Mouse (Mus musculus) small intestine, adult 2 months (tissue): ENCODE measurements around the gene Hivep1.

ENCODE experiments used
- CTCF ChIP-seq: fragments of 200-500 bp; IDR thresholded peaks from 2 replicates; pipeline ENCODE4 v1.5.1; 2012; ENCODE audit warnings: low read depth, mild to moderate bottlenecking, control low read depth, inconsistent platforms, low read length, moderate library complexity, mixed read lengths; ENCODE audit not compliant: insufficient replicate concordance, insufficient read length; ENCODE audit errors: extremely low read depth
- POLR2A ChIP-seq: fragments of 200-500 bp; IDR thresholded peaks from 2 replicates; pipeline ENCODE4 v1.6.1; 2012; ENCODE audit warnings: low read depth, mild to moderate bottlenecking, control low read depth, inconsistent platforms, low read length, moderate library complexity

- no peak for TF ChIP-seq POLR2A
- TF ChIP-seq CTCF: no peak
Observed at GRCm38 (mm10) chr13:42159416-42160185, 107.8 kb downstream of the Hivep1 start.
